8 mouse cellular contexts compared by ENCODE assay signal in genomic region chr4:137783541-137784191, GRCm38 (mm10). TPM values are rescaled to one million over a fixed set of nuclear protein-coding genes. Genes with fewer than 3 reads are reported as not detected.
DNase-seq lines count a peak whose midpoint lies in the region; ATAC-seq and TF ChIP-seq lines count a peak whose summit lies in the region.

No protein-coding gene starts in this region.

- H3K9me3 ChIP-seq in midbrain, embryonic 10.5 days (replicated peaks) = no peaks in the 10 kb centered on the region
- no peaks in the 10 kb centered on the region for H3K9me3 ChIP-seq in midbrain, embryonic 15.5 days
- H3K9me3 ChIP-seq in kidney, postnatal 0 days (replicated peaks; ENCODE audit: low read length) = no peaks in the 10 kb centered on the region
- H3K9me3 ChIP-seq in lung, postnatal 0 days (ENCODE audit: low read length) = no peaks in the 10 kb centered on the region

- H3K4me2 ChIP-seq in midbrain, embryonic 15.5 days = no peak overlapping the region
- no peak overlapping the region for H3K4me2 ChIP-seq in kidney, postnatal 0 days (ENCODE audit: low read length)
- no peak overlapping the region for H3K4me2 ChIP-seq in lung, postnatal 0 days (replicated peaks; ENCODE audit: low read depth, low read length)

- no peak for DNase-seq in midbrain, embryonic 10.5 days (ENCODE audit: low spot score)
- DNase-seq in cerebellum, adult 9-11 months = peak; percentile 52
- DNase-seq in gastrocnemius, postnatal 25 days = peak; percentile 75
- DNase-seq in kidney, postnatal 0 days (ENCODE audit: low spot score) = peak; percentile 41
- DNase-seq in lung, postnatal 0 days (ENCODE audit: low spot score) = peak; percentile 89
- no peak for DNase-seq in testis, postnatal 10 days (ENCODE audit: low spot score)
- DNase-seq in retina, postnatal 1 day = no peak

- H3K4me3 ChIP-seq in midbrain, embryonic 10.5 days = no peak overlapping the region
- H3K4me3 ChIP-seq in midbrain, embryonic 15.5 days = no peak overlapping the region
- H3K4me3 ChIP-seq in kidney, postnatal 0 days (replicated peaks; ENCODE audit: low read depth, low read length) = no peak overlapping the region
- no peak overlapping the region for H3K4me3 ChIP-seq in lung, postnatal 0 days (ENCODE audit: low read depth, low read length)

- H3K36me3 ChIP-seq in midbrain, embryonic 10.5 days = no peaks in the 10 kb centered on the region
- H3K36me3 ChIP-seq in midbrain, embryonic 15.5 days (replicated peaks) = no peaks in the 10 kb centered on the region
- no peaks in the 10 kb centered on the region for H3K36me3 ChIP-seq in kidney, postnatal 0 days (ENCODE audit: insufficient read depth, low read length)
- no peaks in the 10 kb centered on the region for H3K36me3 ChIP-seq in lung, postnatal 0 days (ENCODE audit: insufficient read depth, low read length)

- TF ChIP-seq EP300 in lung, postnatal 0 days (IDR thresholded peaks at IDR 0.05) = no peak

- TF ChIP-seq CTCF in kidney, postnatal 0 days (IDR thresholded peaks at IDR 0.05; ENCODE audit: low read depth) = no peak
- TF ChIP-seq CTCF in lung, postnatal 0 days (IDR thresholded peaks at IDR 0.05) = no peak

- 47% methylated on average over 9 of the region's 9 CpGs for WGBS in midbrain, embryonic 10.5 days
- 36% methylated on average over 9 of the region's 9 CpGs for WGBS in midbrain, embryonic 15.5 days
- WGBS in kidney, postnatal 0 days = 30% methylated on average over 9 of the region's 9 CpGs
- 19% methylated on average over 9 of the region's 9 CpGs for WGBS in lung, postnatal 0 days

- no peak overlapping the region for H3K9ac ChIP-seq in midbrain, embryonic 15.5 days
- no peak overlapping the region for H3K9ac ChIP-seq in kidney, postnatal 0 days (ENCODE audit: low read depth, low read length)
- no peak overlapping the region for H3K9ac ChIP-seq in lung, postnatal 0 days (replicated peaks; ENCODE audit: low read depth)

- no peaks in the 10 kb centered on the region for H3K27me3 ChIP-seq in midbrain, embryonic 10.5 days (ENCODE audit: low read depth, poor library complexity, severe bottlenecking)
- H3K27me3 ChIP-seq in midbrain, embryonic 15.5 days (replicated peaks) = no peaks in the 10 kb centered on the region
- H3K27me3 ChIP-seq in kidney, postnatal 0 days (ENCODE audit: insufficient read depth, low read length) = no peaks in the 10 kb centered on the region
- no peaks in the 10 kb centered on the region for H3K27me3 ChIP-seq in lung, postnatal 0 days (replicated peaks; ENCODE audit: insufficient read depth, low read length)

- peak overlapping the region; percentile 71 for H3K27ac ChIP-seq in midbrain, embryonic 10.5 days (replicated peaks)
- no peak overlapping the region for H3K27ac ChIP-seq in midbrain, embryonic 15.5 days
- H3K27ac ChIP-seq in kidney, postnatal 0 days = no peak overlapping the region
- peak overlapping the region; percentile 68 for H3K27ac ChIP-seq in lung, postnatal 0 days (ENCODE audit: low read length)

- no peak for ATAC-seq in midbrain, embryonic 15.5 days (replicated peaks)
- no peak for ATAC-seq in kidney, postnatal 0 days (replicated peaks; ENCODE audit: low FRiP score, low read depth)
- peak; percentile 88 for ATAC-seq in lung, postnatal 0 days

- H3K4me1 ChIP-seq in midbrain, embryonic 10.5 days = peaks cover 25% of the 10 kb centered on the region
- no peaks in the 10 kb centered on the region for H3K4me1 ChIP-seq in midbrain, embryonic 15.5 days
- H3K4me1 ChIP-seq in kidney, postnatal 0 days (replicated peaks; ENCODE audit: insufficient read depth, low read length) = peaks cover 12% of the 10 kb centered on the region; the same call in 1 of the 2 replicates
- peaks cover 8% of the 10 kb centered on the region; the same call in 1 of the 2 replicates for H3K4me1 ChIP-seq in lung, postnatal 0 days (ENCODE audit: insufficient read depth, low read depth, low read length)

RNA-seq across cellular contexts. Expression of gene Alpl, which starts 12.5 kb away (rescaled TPM):
- 34.2 and 38.6 TPM in 2 replicates for polyA plus RNA-seq in midbrain, embryonic 10.5 days (2016; fragmentation: Nextera tagmentation; extraction: Ambion mirVana)
- 8.8 and 9.6 TPM in 2 replicates for polyA plus RNA-seq in midbrain, embryonic 15.5 days (2015; fragmentation: Nextera tagmentation; extraction: Ambion mirVana)
- total RNA-seq in gastrocnemius, postnatal 25 days (2021) = 10 to 100 TPM; 13.1 to 14.4 TPM
- polyA plus RNA-seq in kidney, postnatal 0 days (2015; fragmentation: Nextera tagmentation; extraction: Ambion mirVana) = 34.3 and 37.5 TPM in 2 replicates
- 2.2 and 3.0 TPM in 2 replicates for polyA plus RNA-seq in lung, postnatal 0 days (2015; fragmentation: Nextera tagmentation; extraction: Ambion mirVana)

Comparison
In these comparisons a context has a peak if more than half of its experiments do, and no peak if none do; other contexts are left out.
1. H3K27ac ChIP-seq: peak in midbrain, embryonic 10.5 days (single experiment) and lung, postnatal 0 days (single experiment); none in midbrain, embryonic 15.5 days (single experiment) and kidney, postnatal 0 days (single experiment).
2. DNase-seq: peak in cerebellum, adult 9-11 months (single experiment), gastrocnemius, postnatal 25 days (single experiment), kidney, postnatal 0 days (single experiment) and lung, postnatal 0 days (single experiment); none in midbrain, embryonic 10.5 days (single experiment), testis, postnatal 10 days (single experiment) and retina, postnatal 1 day (single experiment).